Mouse (Mus musculus) liver, adult 2 months (tissue): ENCODE measurements around the gene Il4i1. TPM values are rescaled to one million over a fixed set of nuclear protein-coding genes. Genes with fewer than 3 reads are reported as not detected.
A peak's percentile ranks its signal among the peaks of the same experiment; 100 is the strongest.

Experiments used
- DNase-seq: peaks from one replicate; pipeline ENCODE4 v3.0.0-alpha.2; 2011; ENCODE audit warnings: low read depth, low spot score; ENCODE audit errors: extremely low read depth
- H3K27ac ChIP-seq: fragments of 200-500 bp; replicated peaks from 2 replicates; pipeline ENCODE4 v1.5.1; 2012; ENCODE audit warnings: low read depth, mild to moderate bottlenecking, control low read depth, inconsistent platforms, low read length; ENCODE audit not compliant: insufficient read depth
- H3K27me3 ChIP-seq: fragments of 200-500 bp; 2 replicates; pipeline ENCODE4 v1.6.1; 2012; ENCODE audit warnings: mild to moderate bottlenecking, moderate library complexity, low read length, inconsistent platforms; ENCODE audit not compliant: control insufficient read depth, insufficient read depth
- H3K36me3 ChIP-seq: fragments of 200-500 bp; 2 replicates; pipeline ENCODE4 v1.6.1; 2012; ENCODE audit warnings: low read length, inconsistent platforms; ENCODE audit not compliant: control insufficient read depth, insufficient read depth
- H3K4me1 ChIP-seq: fragments of 200-500 bp; 2 replicates; pipeline ENCODE4 v1.6.1; 2011; ENCODE audit warnings: low read length; ENCODE audit not compliant: control insufficient read depth, insufficient read depth
- H3K4me3 ChIP-seq: fragments of 200-500 bp; 2 replicates; pipeline ENCODE4 v1.5.1; 2011; ENCODE audit warnings: low read depth, mild to moderate bottlenecking, control low read depth, low read length, moderate library complexity; ENCODE audit not compliant: insufficient read depth
- H3K79me2 ChIP-seq: fragments of 200-500 bp; 2 replicates; pipeline ENCODE4 v1.6.1; 2012; ENCODE audit warnings: inconsistent platforms, mild to moderate bottlenecking, low read length, moderate library complexity; ENCODE audit not compliant: control insufficient read depth, insufficient read depth
- H3K9ac ChIP-seq: fragments of 200-500 bp; 2 replicates; pipeline ENCODE4 v1.6.1; 2012; ENCODE audit warnings: low read depth, mild to moderate bottlenecking, control low read depth, inconsistent platforms, low read length
- CTCF ChIP-seq: fragments of 200-500 bp; IDR thresholded peaks from 2 replicates; pipeline ENCODE4 v1.5.1; 2011; ENCODE audit warnings: low read depth, low read length, control low read depth
- POLR2A ChIP-seq: fragments of 200-500 bp; IDR thresholded peaks from 2 replicates; pipeline ENCODE4 v1.6.1; 2011; ENCODE audit warnings: low read length, control low read depth; ENCODE audit not compliant: insufficient read depth; ENCODE audit errors: extremely low read depth
- WGBS: fragments of 180-500 bp; shearing (Covaris S2); methylation state at CpG from one replicate; pipeline ENCODE4 v1.1.7; 2018; 5-methylcytosine and 5-hydroxymethylcytosine counted together
- polyA plus RNA-seq: library from polyadenylated mRNA; depleted of rRNA; stranded (reverse); fragments of >200 nt; gene quantifications from 2 replicates; pipeline ENCODE4 v1.2.3, GENCODE M21; 2012
- total RNA-seq: library from RNA; depleted of rRNA; stranded (reverse); fragments of >200 nt; gene quantifications from 2 replicates; pipeline ENCODE4 v1.2.3, GENCODE M21; 2014

Il4i1 gene
- total and polyA plus RNA-seq, 2 experiments, result 0.65 to 1.7 TPM

GRCm38 (mm10) chr7:44819391-44819790 is 3.2 kb downstream of the Il4i1 start:
- Histone ChIP-seq H3K4me1 (peaks cover 34% of the 10 kb centered on the region), H3K4me3 (0 out of 2 replicates have a peak overlapping the region, but pooled peaks have one; percentile 25), H3K27ac (peak overlapping the region; percentile 94), H3K36me3 (peaks cover 2% of the 10 kb centered on the region; the same call in 1 of the 2 replicates), H3K9ac (peak overlapping the region; percentile 70), H3K79me2 (peaks cover 34% of the 10 kb centered on the region), H3K27me3 (no peaks in the 10 kb centered on the region)
- peak; percentile 14 for DNase-seq
- 69% methylated on average over 2 of the region's 2 CpGs for WGBS
- no peak for TF ChIP-seq CTCF
- TF ChIP-seq POLR2A, result no peak

DNA sequence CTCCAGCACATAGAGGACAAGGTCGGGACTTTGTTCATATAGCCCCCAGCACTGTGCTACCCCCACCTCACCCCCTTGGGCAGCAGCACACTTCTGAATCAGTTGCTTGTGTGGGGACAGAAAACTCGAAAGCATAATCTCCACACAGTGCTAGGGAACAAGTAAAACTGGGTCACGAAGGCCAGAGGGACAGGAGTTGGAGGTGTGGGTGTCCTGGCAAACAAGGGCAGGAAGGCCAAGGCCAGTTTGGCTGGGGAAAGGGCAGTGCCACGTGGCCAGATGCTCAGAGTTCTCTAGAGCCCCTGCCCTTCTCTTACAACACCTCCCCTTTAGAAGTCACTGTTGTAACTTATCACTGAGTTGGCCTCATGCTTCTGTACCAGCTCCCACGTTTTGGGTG is 3.7 kb downstream of the Il4i1 start:
- peak; percentile 99 for DNase-seq
- H3K36me3 ChIP-seq, result no peaks in the 10 kb centered on the region
- no peak for TF ChIP-seq CTCF
- no peak for TF ChIP-seq POLR2A
- peaks cover 30% of the 10 kb centered on the region for H3K4me1 ChIP-seq
- peaks cover 38% of the 10 kb centered on the region for H3K79me2 ChIP-seq
- no peak overlapping the region for H3K4me3 ChIP-seq
- H3K27me3 ChIP-seq, result no peaks in the 10 kb centered on the region
- H3K9ac ChIP-seq, result no peak overlapping the region
- WGBS, result 16% methylated on average over 5 of the region's 5 CpGs
- H3K27ac ChIP-seq, result peak overlapping the region; percentile 94

DNA sequence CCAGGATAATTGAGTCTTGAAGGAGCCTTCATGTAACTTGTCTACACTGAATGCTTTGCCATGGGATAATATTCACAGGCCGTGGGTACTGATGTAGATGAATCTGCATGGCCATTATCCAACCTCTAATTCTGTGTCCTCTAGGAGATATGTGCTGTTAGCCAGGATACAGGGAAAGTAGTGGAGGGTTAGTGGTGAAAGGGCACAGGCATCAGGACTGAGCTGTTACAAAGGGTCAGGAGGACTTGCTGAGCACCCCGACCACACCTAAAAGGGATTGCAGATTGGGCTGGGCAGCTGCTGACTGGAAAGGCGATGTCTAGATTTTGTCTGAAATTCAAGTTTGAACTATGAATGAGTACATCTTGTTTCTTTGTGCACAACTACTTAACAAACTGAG is 4.3 kb downstream of the Il4i1 start:
- WGBS, result 35% methylated on average over 3 of the region's 3 CpGs
- no peaks in the 10 kb centered on the region for H3K36me3 ChIP-seq
- H3K27me3 ChIP-seq, result no peaks in the 10 kb centered on the region
- peak; percentile 65 for DNase-seq
- TF ChIP-seq POLR2A, result no peak
- no peak for TF ChIP-seq CTCF
- H3K4me1 ChIP-seq, result peaks cover 27% of the 10 kb centered on the region
- H3K79me2 ChIP-seq, result peaks cover 44% of the 10 kb centered on the region
- H3K4me3 ChIP-seq, result no peak overlapping the region
- peak overlapping the region; percentile 73 for H3K27ac ChIP-seq
- H3K9ac ChIP-seq, result peak overlapping the region; percentile 14; the same call in 1 of the 2 replicates

DNA sequence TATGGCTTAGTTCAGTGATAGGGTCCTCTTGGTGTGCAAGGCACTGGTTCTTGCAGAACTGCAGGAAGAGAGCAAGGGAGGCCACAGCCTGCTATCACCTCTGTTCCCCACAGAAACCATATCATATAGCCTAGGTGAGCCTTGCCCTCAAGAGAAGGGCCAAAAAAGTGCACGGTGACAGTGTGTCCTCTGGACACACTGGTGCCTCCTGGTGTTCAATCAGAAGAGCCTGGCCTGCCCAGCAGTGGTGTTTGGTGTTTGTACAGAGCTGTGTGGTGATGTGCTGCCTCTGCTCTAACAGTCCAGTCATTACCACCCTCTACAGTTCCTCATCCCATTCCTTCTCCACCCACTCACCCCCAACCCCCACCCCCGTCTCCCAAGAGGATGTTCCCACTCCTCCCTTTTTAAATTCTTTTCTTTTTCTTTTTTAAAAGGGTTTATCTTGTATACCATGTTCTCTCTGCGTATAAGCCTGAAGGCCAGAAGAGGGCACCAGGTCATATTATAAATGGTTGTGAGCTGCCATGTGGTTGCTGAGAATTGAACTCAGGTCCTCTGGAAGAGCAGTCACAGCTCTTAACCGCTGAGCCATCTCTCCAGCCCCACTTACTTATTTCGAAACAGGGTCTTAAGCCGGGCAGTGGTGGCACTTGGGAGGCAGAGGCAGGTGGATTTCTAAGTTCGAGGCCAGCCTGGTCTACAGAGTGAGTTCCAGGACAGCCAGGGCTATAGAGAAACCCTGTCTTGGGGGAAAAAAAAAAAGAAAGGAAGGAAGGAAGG is 5.7 kb downstream of the Il4i1 start:
- Histone ChIP-seq H3K9ac (no peak overlapping the region), H3K4me3 (no peak overlapping the region), H3K27me3 (no peaks in the 10 kb centered on the region), H3K27ac (no peak overlapping the region), H3K79me2 (peaks cover 52% of the 10 kb centered on the region), H3K4me1 (peaks cover 27% of the 10 kb centered on the region), H3K36me3 (no peaks in the 10 kb centered on the region)
- TF ChIP-seq CTCF (peak; percentile 53), POLR2A (no peak)
- DNase-seq, result peak; percentile 34
- WGBS, result 72% methylated on average over 7 of the region's 7 CpGs

DNA sequence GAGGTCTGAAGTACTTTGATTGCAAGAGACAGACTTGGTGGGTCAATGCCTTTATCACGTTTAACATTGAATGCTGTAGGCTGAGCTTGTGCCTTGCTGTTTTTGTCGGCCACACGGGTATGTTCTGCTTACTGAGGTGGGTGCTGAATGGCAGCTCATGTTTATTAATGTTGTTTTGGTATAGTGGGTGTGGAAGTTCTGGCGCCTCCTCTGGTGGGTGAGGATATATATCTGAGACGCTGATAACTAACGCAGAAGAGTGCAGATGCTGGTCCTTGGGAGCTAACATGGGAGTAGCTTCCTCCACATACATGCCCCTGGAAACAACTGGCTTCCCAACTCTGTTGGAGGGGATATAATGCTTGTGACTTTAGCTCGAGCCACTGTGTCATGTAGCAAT is 7.2 kb downstream of the Il4i1 start:
- Histone ChIP-seq H3K27me3 (no peaks in the 10 kb centered on the region), H3K9ac (no peak overlapping the region), H3K4me3 (no peak overlapping the region), H3K79me2 (peaks cover 64% of the 10 kb centered on the region), H3K36me3 (peaks cover under 1% of the 10 kb centered on the region; the same call in 1 of the 2 replicates), H3K27ac (no peak overlapping the region), H3K4me1 (peaks cover 17% of the 10 kb centered on the region)
- DNase-seq, result no peak
- WGBS, result 53% methylated on average over 7 of the region's 7 CpGs
- TF ChIP-seq POLR2A, result no peak
- no peak for TF ChIP-seq CTCF

DNA sequence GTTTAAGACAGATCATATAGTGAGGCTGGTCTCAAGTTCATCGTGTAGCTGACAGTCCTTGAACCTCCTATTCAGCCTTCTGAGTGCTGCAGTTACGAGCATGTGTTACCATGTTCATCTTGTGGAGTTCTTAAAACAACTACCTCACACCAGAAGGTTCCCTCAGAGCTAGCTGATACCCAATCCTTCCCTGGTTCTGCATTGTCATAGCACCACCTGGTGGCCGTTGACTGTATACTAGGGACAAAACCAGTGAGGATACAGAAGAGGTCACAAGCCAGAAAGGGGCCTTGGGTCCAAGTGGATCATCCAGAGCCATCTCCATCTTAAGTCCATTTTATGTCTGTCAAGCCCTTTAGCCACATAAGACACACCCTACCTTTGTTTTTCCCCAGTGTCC is 8.7 kb downstream of the Il4i1 start:
- Histone ChIP-seq H3K79me2 (peaks cover 78% of the 10 kb centered on the region), H3K9ac (no peak overlapping the region), H3K27ac (no peak overlapping the region), H3K4me1 (peaks cover 10% of the 10 kb centered on the region), H3K27me3 (no peaks in the 10 kb centered on the region), H3K4me3 (no peak overlapping the region), H3K36me3 (peaks cover 5% of the 10 kb centered on the region; the same call in 1 of the 2 replicates)
- no peak for TF ChIP-seq POLR2A
- TF ChIP-seq CTCF, result peak; percentile 68
- DNase-seq, result peak; percentile 56
- WGBS, result 21% methylated on average over 3 of the region's 3 CpGs
